Mouse (Mus musculus) WW6 (cell line): Measurements from ENCODE around the gene Pole3.
A peak's percentile ranks its signal among the peaks of the same experiment; 100 is the strongest.
"Not testable (repeated sequence)": the region's sequence is repeated elsewhere in the genome, so short reads cannot be mapped to it uniquely, and the experiment has no call there.

Experiments used
- DNase-seq: peaks from one replicate; pipeline ENCODE4 v3.0.0-alpha.2; 2013; ENCODE audit warnings: low read depth, low spot score

Pole3 gene

DNA sequence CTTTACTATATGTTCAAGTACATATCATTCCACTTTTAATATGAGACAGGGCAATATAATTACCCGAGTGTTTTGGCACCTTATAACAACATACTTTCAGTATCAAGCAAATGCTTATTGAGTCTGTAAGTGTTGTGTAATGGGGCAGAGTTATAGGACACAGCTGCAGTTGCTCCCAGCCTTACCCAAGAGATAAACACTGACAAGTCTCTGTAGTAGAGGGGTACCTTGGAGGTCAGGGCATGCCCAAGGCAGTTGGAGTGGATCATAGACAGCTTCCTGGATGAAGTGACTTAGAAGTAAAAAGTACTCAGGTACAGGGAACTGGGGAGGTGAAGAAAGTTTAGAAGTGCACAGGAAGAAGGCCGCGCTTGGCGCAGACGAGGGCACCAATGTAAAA lies 37.7 kb downstream of the Pole3 start:
- DNase-seq = no peak

DNA sequence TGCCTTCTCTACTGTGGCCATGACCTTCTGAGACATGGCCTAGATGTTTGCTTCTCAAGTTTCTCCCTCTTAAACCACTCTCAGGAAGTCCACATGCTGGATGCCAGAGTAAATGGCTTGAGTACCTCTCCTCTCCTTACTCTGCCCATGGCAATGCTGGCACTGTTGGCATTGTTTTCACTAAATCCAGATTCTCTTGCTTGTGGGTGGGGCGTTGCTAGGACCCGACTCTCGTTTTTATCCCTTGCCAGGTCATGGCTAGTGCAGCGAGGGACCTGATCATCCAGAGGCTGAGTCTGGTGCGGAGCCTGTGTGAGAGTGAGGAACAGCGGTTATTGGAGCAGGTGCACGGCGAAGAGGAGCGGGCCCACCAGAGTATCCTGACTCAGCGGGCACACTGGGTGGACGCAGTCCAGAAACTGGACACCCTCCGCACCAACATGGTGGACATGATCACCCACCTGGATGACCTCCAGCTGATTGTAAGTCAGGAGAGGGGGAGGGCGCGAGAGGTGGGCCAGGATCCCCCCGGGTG lies 38.6 kb downstream of the Pole3 start:
- DNase-seq = no peak

DNA sequence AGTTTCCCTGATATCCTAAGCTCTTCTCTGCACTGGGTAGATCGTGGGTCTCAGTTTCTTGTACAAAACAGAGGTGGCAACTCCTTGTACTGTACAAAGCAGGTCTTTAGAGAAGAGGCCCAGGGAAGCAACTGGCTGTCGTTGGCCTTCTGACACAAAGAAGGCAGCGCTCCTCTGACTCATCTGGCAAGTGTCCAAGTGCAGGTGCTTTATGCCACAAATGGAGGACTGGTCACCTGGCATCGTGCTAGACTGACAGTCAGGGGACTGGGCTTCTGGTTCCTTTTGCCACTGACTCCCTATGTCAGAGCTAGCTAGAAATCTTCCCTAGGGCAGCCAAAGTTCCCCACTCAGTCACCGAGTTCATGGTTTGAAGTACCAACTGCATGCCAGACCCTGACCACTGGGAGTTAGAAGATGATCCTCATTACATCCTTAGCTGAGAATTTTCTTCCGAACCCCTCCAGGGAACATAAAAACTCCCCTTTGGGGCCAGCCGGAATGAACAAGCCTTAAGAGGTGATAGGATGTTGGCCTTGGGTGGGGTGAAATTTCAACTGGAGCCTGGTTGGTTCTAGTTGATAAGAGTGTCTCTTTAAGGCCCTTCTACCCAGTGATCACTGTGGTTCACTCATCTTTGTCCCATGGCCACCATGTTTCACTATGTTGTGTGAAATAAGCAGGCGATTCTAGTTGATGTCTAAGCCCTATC lies 39.3 kb downstream of the Pole3 start:
- DNase-seq = no peak

DNA sequence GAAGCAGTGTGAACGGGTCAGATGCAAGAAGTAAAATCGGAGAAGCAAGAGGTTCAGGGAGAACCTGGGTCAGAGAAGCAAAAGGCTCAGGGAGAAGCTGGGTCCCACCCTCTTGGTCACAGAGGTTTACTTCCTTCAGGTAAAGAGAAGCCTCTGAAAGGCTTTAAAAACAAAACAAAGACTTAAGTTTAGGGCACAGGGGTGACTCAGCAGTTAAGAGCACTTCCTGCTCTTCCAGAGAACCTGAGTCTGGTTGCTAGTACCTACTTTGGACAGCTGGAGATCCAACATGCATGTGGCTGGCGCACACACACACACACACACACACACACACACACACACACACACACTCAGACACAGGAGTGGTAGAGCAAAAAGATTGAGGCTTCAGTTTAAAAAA lies 39.9 kb downstream of the Pole3 start:
- no peak for DNase-seq

DNA sequence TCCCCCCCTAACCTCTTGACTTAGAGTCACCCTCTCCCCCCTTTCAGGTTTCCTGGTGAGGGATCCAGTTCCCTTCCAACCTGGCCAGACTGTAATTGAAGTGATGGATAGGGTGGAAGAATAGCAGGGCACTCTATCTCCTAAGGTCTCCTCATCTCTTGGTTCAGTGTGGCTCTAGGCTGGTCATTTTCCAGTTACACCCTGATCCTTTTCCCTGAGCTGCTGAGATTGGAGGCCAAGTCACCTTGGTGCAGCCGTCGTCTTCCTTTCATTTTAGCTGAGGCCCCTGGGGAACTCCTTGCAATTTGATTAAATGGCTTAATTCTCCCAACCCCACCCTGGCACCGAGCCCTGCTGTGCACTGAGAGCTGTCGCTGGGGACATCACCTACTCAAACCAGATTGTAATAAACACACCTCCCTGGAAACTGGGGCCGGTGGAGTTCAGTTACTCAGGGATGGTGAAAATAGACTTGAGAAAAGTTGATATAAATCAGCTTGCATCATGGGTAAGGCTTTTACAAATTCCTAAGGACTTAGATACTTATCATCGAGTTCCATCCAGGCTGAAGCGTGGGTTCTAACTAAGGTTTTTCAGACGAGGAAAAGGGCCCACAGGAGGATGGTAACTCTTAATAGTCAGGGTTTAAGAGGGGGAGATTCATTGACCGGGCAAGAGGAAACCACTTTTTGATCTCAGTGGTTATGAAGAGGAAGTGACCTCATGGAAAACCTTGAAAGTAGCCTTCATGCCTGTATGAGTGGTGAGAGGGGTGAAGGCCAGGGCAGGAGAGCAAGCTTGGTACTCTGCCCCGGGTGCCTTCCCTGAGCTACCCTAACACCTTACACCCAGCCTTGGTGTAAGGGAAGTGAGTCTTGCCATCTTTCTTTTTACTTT lies 43.9 kb downstream of the Pole3 start:
- no peak for DNase-seq

DNA sequence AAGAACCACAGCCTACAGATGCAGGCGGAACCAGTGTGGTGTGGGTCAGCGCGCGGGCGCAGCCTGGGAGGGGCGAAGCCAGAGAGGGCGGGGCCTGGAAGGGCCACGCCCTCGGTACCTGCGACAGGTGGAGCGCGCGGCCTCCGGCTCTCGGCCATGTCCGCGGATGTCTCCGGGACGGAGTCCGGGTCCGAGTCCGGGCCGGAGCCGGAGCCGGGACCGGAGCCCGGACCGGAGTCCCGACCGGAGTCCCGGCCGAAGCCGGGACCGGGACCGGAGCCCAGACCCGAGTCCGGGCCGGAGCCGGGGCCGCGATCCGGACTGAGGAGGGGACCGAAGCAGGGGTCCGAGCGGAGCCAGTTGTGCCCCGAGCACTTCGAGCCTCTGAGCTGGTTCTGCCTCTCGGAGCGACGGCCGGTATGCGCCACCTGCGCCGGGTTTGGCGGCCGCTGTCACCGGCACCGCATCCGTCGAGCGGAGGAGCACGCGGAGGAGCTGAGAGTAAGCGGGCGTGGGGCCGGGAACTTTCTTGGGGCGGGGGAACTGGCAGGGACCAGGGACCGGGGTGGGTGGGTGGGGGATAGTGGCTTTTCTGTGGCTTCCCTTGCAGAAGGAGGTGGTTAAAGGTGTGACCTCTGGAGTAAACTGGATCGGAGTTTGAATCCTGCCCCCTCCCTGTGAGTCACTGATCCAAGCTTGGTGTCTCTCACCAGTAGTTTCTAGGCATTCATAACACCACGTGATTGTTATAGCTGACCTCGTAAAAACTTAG lies 44.7 kb downstream of the Pole3 start, which contains the start of gene Bspry:
TSS of gene Bspry (plus strand) at position 117 of the 772 bp plus-strand sequence.
- peak; percentile 66 for DNase-seq

DNA sequence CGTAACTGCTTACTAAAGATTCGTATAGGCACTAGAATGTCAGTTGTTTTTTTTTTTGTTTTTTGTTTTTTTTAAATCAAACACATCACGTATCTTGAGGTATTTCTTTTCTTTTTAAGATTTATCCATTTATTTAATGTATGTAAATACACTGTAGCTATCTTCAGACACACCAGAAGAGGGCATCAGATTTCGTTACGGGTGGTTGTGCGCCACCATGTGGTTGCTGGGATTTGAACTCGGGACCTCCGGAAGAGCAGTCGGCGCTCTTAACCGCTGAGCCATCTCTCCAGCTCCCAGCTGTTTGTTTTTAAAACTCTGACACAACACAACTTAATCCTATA lies 45.3 kb downstream of the Pole3 start:
- not testable (repeated sequence) for DNase-seq

DNA sequence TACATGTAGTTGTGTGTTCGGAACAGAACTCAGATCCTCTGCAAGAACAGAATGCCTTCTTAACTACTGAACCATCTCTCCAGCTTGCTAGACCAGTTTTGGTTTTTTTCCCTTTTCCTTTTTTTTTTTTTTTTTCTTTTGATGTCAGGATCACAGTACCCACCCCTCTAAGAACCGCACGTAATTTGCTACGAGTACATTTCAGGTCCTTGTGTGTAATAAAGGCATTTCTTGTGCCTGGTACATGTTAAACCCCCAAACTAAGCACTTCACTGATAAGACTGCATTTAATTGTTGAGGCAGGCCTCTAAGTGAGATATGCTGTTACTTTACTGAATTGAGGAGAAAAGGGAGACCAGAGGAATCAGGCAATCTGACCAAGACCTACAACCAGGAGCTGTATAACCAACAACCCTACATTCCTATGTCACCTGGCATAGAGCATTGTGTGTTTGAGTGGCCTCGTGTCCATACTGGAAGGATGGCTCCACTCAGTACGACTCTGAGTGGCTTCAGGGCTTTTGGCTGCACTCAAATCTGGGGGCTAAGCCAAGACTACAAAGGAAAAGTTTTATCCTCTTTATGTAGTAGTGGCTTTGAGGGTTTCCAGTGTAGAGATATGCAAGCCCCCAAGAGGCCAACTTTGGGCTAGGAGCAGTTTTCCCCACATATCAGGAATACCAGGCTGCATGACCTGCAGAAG lies 47.2 kb downstream of the Pole3 start:
- no peak for DNase-seq

DNA sequence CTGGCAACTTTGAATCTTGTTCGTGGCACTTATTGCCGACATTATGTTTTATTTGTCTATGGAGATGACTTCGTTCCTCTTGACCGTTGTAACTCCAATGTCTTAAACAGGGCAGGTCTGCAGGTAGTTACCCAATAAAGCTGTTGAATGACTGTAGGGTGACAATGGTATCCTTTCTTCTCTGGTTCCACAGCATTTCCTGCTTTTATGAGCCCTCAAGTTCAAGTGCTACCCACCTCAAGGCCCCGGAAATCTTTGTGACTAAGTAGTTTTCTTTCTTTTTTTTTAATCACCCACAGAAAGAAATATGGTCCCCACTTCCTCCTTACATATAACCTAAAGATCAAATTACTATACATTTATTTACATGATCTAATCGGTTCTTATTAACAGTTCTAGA lies 49.1 kb downstream of the Pole3 start:
- no peak for DNase-seq

DNA sequence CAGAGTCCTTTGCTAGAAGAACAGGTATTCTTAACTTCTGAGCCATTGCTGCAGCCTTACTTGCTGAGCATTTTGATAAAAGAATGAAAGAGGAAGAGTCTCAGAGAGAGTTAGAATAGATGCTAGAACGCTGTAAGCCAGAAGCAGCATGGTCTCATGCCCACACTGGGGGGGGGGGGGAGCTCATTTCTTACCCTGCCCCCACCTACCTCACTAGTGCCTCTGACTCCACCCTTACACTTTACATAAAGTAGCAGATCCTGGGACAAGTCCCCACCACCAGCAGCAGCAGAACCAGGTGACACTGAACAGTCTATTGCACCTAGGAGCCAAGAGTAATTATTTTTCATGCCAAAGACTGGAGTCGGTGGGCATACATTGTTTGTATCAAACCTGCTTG lies 49.7 kb downstream of the Pole3 start:
- no peak for DNase-seq
